Mouse (Mus musculus) adrenal gland, adult 8-10 months (tissue): ENCODE measurements around the gene Gm38100. TPM values are rescaled to one million over a fixed set of nuclear protein-coding genes. Genes with fewer than 3 reads are reported as not detected.
A peak's percentile ranks its signal among the peaks of the same experiment; 100 is the strongest.

Source experiments
- DNase-seq: peaks from one replicate; pipeline ENCODE4 v3.0.0; 2022
- total RNA-seq, 4 experiments: library from RNA; stranded (reverse); gene quantifications; 2 replicates each; pipeline ENCODE4 v1.2.4; 2022

Gene Gm38100
- not detected for total RNA-seq

GRCm38 (mm10) chr1:175920029-175920428, at the start of gene Gm38100:
TSS of gene Gm38100 (plus strand) at chr1:175920329.
- no peak for DNase-seq

DNA sequence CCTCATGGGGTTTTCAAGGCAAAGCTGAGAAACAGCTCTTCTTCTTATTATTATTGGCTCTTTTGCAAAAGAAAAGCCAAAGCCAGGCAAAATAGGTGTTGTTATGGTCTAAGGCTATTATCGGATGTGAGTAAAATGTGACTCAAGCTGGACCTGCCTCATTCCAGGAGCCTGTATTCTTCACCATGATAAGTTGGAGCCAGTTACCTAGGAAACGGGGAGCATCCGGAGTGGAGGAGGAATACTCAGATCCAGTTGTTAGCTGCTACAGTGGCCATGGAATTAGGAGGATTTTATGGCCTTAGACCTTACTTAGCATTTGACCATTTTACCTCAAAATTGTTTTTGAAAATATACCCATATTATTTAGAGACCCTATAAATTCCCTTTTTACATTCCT, 49.4 kb upstream of the Gm38100 start:
- no peak for DNase-seq

GRCm38 (mm10) chr1:175872028-175872816, 47.9 kb upstream of the Gm38100 start:
- DNase-seq: no peak

GRCm38 (mm10) chr1:175880453-175881296, 39.5 kb upstream of the Gm38100 start, which contains the start of gene Exo1:
TSS of gene Exo1 (plus strand) at chr1:175880581.
- DNase-seq: peak; percentile 68

DNA sequence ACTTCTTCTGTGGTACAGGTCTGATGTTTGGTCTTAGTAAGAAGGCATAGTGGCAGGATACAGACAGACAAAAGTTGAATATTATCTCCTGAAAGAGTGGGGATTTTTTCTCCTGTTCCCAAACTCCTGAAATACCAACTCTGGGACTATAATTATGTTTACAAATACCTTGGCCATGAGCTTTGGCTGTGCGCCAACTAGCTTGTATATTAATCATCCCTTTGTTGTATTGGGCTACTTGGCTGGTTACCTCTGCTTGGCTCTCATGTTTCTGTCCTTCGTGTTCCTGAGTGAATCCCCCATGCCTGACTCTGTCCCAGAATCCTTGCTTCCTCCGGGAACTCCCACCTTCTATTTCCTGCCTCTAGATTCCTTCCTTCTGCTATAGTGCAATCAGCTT, 36.7 kb upstream of the Gm38100 start:
- no peak for DNase-seq

DNA sequence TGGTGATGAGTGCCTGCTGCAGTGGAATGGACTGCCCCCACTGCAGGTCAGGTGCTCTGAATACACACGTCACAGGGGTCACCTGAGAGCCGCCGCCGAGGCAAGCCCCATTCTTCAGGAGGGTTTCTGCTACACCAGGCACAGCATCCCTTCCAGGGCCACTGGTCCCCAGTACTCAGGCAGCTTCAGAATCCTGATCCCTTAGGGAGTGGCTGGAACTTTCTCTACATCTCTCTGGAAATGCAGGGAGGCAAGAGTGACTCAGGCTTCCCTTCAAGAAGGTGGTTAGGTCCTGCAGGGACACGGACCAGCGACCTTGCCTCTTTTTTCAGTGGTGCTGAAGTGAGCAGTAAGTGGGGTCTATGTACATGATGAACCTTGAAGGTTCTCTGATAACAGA, 26.9 kb upstream of the Gm38100 start:
- no peak for DNase-seq

DNA sequence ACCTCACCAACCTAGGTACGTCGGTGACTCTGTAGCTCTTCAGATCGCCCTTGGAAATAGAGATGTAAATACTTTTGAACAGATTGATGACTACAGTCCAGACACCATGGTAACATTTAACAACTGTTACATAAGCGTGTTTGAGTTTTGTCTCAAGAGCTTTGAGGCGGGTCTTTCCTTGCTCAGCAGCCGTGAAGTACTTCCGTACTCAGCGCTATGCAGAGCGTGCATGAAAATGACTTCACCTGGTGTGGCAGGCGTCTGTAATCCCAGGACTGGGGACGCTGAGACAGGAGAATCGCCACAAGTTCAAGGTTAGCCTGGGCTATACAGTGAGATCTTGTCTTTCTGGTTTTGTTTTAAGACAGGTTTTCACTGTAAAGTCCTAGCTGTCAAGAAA, 26.4 kb upstream of the Gm38100 start:
- no peak for DNase-seq

GRCm38 (mm10) chr1:175911207-175911606, 8.9 kb upstream of the Gm38100 start:
- no peak for DNase-seq

DNA sequence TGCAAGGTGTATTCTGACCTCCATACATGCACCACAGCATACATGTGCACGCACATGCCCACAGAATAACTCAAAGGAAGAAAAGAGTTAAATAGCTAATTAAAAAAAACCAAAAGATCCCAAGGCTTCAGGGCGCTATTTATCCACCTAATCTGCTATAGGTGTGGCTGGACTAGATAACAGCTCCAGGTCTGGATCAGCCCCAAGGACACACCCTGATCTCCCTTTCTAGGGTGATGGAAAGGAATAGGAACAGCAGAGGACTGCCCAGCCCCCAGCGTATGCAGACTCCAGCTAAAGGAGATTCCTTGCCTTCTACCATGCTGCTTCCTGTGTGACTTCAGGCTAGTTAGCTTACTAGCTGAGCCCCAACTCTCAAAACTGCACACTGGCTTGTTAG, 8.1 kb upstream of the Gm38100 start:
- DNase-seq: no peak

DNA sequence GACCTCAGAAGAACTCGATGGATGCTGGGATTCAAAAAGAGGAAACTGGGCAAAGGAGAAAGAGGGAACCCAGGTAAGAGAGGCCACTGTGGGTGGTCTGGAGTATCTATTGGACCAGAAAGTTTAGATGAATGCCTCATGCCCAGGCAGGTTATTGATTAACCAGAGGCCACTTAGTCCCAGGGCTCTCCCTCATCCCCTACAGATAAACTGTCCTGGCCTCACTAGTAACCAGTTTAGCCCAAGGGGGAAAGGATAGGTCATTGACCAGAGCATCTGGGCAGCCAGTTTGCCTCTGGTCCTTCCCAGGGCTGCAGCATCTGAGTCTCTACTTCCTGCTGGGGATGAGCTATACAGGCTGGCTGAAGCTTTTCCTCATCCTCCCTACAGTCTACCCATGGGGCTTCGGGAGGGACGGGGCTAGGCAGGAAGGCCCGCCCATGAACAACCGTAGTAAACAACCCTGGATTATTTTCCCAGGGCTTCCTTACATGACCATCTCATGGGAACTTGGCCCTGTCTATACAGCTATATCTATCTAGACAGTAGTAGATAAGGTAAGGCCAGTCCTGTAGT, 6.3 kb upstream of the Gm38100 start:
- no peak for DNase-seq

- DNase-seq: no peak
Observed at GRCm38 (mm10) chr1:175921091-175921490, 962 bp downstream of the Gm38100 start.

- peak; percentile 37 for DNase-seq
Observed at GRCm38 (mm10) chr1:175923848-175924787, 4.0 kb downstream of the Gm38100 start.

- no peak for DNase-seq
Observed at GRCm38 (mm10) chr1:175931391-175931790, 11.3 kb downstream of the Gm38100 start.

- DNase-seq: peak; percentile 10
Observed at GRCm38 (mm10) chr1:175936282-175936737, 16.2 kb downstream of the Gm38100 start.

GRCm38 (mm10) chr1:175938731-175939130, 18.6 kb downstream of the Gm38100 start:
- no peak for DNase-seq

DNA sequence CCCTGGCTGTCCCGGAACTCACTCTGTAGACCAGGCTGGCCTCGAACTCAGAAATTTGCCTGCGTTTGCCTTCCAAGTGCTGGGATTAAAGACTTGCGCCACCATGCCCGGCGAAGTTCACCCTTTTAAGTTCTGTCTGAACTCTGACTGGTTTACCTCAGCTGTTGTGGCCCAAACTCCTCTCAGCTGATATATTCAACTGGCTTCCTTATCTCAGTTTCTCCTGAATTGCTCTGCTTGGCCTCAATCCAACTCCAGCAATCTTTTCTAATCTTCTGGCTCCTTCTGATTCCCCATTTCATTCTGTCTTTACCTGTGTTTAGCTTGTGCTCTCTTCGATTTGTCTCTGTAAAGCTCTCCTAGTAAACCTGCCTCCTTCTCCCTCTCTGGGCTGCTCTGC, 23.0 kb downstream of the Gm38100 start:
- no peak for DNase-seq

GRCm38 (mm10) chr1:175946718-175947315, 26.7 kb downstream of the Gm38100 start:
- no peak for DNase-seq

DNA sequence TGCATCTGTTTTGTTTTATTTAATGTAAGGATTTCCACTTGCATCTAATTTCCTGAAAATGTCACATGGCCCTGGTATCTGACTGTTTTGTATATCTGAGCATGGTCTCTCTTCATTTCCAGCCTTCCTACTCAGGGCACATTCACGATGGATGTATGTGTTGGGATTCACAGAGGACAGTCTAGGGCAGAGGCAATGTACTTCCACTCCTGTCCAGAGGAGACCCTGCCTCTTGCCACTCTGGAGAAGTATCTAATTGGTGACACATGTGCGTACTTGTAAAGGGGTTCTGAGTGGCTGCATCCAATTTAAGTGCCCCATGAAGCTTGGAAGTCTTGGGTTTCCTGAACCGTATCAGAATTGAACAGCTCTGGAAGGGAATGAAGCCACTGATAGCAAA, 30.3 kb downstream of the Gm38100 start:
- DNase-seq: no peak

- DNase-seq: no peak
Observed at GRCm38 (mm10) chr1:175950851-175951250, 30.7 kb downstream of the Gm38100 start.

GRCm38 (mm10) chr1:175961786-175962185, 41.7 kb downstream of the Gm38100 start:
- DNase-seq: no peak

GRCm38 (mm10) chr1:175967004-175967745, 47.0 kb downstream of the Gm38100 start:
- DNase-seq: no peak
